Mouse (Mus musculus): Measurements from ENCODE around the gene Cfap161. TPM values are rescaled to one million over a fixed set of nuclear protein-coding genes. Genes with fewer than 3 reads are reported as not detected.

The Cfap161 gene
- total RNA-seq, 2 experiments from 2014 or later = not detected

DNA sequence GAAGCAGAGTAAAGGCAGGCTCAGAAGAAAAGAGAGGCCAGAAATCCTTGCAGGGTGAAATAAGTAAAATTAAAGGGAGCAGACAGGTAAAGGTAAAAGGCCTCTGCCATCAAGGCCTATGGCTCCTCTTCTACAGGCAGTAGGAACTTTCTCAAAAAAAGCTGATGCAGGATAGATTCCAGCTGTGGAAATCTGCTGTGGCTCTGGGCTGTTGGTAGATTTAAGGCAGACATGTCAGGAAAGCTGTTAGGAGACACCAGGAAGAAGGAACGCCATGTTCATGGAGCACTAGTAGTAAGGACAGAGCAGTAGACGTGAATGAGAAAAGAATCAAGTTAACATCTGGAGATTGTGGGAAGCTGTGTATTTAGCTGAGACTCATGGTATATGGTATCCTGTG is 5.4 kb upstream of the Cfap161 start:
- no peak for DNase-seq
- intact Hi-C loops (cut with DNase I) = loop anchor here (10.0 kb wide), 1 partner anchor 235 kb away; no protein-coding TSS in a partner anchor
- TF ChIP-seq CTCF (IDR thresholded peaks at IDR 0.05) = no peak
- no peak overlapping the region for H3K27ac ChIP-seq
- no peak overlapping the region for H3K4me3 ChIP-seq

DNA sequence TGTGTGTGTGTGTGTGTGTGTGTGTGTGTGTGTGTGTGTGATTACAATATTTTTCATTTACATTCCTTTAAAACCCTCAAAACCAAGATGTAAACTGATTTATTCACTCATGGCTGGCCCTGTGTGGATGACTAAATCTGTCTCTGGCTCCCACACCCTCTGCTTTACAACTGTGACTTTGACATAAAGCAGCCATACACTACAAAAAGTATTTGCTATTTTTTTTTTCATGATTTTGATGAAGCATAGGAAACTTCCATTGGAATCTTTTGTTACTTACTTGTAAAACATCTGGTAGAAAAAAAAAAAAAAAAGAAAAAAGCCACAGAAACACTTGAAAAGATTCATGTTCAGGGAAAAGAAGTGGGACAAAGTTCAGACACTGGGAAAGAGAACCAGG is 3.3 kb upstream of the Cfap161 start:
- Histone ChIP-seq H3K27ac (no peak overlapping the region), H3K4me3 (no peak overlapping the region)
- intact Hi-C loops (cut with DNase I) = no loop called here
- DNase-seq = no peak
- no peak for TF ChIP-seq CTCF (IDR thresholded peaks at IDR 0.05)

DNA sequence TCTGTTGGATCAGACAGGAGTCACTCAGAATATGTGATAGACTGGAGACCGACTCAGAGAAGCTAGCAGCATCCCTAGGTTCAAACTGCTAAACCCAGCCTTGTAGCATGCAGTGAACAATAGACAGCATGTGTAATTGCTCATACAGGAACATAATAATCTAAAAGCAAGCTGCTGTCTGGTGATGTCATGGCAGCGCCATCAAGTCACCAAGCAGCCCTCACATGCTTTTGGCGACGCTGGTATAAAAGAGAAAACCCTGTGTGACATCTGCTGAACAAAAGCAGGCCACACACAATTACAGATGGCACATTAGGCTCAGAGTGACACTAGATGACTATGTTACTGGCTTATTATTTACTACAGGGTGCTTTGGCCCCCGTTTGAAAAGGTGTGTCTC is 1.5 kb upstream of the Cfap161 start:
- no peak for TF ChIP-seq CTCF (IDR thresholded peaks at IDR 0.05)
- intact Hi-C loops (cut with DNase I) = no loop called here

DNA sequence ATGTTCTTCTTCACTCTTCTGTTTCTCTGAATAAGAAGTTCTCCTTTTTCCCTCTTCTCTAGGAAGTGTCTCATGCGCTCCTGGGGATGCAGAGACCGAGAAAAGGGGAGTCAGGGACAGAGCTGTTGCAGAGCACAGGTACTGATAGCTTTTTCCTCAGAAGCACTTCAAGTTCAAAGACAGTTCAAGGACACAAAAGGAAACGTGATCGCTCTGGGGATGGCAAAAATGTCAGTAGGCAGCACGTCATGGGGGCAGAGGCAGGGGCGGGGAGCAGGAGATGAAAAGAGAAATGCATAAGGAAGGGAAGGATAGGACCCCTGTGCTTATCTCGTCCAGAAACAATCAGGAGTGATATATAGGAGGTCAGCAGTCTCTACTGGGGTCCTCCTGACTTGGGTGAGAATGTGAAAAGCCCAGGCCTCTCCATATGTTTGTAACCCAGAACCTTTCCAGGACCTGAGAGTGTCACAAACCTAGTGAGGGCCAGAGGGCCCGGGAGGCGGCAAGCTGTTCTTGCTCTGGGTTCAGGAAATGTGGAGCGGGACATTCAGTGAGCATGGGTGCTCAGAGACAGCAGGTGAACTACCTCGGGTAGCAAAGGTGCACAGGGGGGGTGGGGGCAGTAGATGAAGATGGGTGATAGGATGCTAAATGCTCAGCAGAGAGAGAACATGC is 535 bp downstream of the Cfap161 start:
- intact Hi-C loops (cut with DNase I) = no loop called here
- Histone ChIP-seq H3K27ac (no peak overlapping the region), H3K4me3 (no peak overlapping the region)
- TF ChIP-seq CTCF (IDR thresholded peaks at IDR 0.05) = no peak
- no peak for DNase-seq

More for the DNA sequence above, 1.5 kb upstream of the Cfap161 start:
- H3K27ac ChIP-seq = no peak overlapping the region
- no peak for DNase-seq
- H3K4me3 ChIP-seq = no peak overlapping the region

DNA sequence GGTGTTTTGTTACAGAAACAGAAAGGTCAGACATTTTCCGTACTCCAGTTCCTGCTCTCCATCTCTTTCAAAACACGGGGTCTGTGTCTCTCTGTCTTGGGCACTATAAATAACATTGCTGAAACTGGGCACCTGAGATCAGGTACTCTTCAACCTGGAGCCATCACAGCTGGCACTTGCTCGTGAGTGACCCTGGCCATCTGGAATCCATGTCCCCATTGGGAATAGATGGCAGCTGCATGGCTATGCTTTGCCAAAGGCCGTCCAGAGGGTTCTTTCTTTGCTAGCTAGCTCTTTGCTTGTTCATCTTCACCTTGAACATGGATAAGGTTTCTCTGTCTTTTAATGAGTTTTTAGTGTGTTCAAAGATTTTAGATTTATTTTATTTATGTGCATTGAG is 13.8 kb downstream of the Cfap161 start:
- TF ChIP-seq CTCF (IDR thresholded peaks at IDR 0.05) = no peak
- intact Hi-C loops (cut with DNase I) = no loop called here
- DNase-seq = no peak
- no peak overlapping the region for H3K4me3 ChIP-seq
- H3K27ac ChIP-seq = no peak overlapping the region

DNA sequence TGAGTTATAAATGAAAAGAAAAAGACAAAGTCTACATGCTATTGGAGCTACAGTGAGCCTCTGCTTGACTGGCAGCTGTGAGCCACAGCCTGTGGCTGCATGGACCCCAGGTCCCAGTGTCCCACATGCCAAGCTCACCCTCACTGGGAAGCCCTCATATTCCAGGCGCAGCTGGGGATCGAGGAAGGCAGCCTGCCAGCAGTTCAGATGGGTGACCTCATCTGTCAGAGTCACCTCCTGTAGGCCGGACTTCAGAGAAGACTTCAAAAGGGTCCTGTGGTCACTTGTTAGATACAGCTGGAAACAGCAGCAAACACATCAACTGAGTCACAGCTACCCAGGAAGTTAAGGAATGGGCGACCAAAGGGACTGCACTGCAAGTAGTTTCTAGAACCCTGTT is 14.7 kb downstream of the Cfap161 start:
- TF ChIP-seq CTCF (IDR thresholded peaks at IDR 0.05) = no peak
- intact Hi-C loops (cut with DNase I) = no loop called here
- DNase-seq = no peak
- H3K27ac ChIP-seq = no peak overlapping the region
- no peak overlapping the region for H3K4me3 ChIP-seq

DNA sequence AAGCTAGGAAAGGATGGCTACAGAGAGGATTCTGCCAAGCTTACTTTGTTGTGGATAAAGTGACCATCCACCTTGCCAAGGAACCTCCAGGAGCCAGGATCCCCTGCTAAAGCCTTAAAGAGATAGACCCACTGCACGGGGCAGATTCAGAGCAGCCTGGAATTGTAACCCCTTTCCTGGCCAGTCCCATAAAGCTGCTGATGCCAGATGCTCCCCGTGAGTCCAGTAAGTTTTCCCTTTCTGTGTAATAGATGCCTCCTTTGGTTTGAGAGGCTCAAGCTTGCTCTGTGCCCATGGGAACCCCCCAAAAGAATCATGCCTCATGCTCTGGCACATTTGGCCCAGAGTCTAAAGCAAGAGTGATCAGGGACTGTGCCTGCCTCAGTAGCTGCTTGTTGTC is 15.7 kb downstream of the Cfap161 start:
- intact Hi-C loops (cut with DNase I) = loop anchor here (5.0 to 10.0 kb wide), 2 partner anchors 112 to 214 kb away; no protein-coding TSS in a partner anchor
- no peak for DNase-seq
- H3K4me3 ChIP-seq = no peak overlapping the region
- no peak overlapping the region for H3K27ac ChIP-seq
- TF ChIP-seq CTCF (IDR thresholded peaks at IDR 0.05) = no peak

DNA sequence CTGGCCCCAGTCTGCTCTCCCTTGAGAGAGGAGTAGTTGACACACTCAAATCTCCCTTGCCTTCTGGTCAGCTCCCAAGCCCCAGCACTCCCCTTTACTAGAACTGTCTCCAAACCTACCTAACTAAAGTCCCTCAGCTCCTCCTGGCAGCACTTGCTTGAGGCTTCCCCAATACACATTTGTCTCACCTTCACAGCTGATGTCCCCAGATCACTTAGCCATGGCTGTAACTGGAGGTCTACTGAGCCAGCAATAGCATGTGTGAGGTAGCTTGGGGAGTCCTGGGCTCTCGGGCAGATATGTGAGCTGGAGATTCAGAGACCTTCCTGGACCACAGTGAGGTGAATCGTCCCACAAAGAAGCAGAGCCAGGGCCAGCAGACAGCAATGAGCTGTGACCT is 16.2 kb downstream of the Cfap161 start:
- intact Hi-C loops (cut with DNase I) = loop anchor here (5.0 to 10.0 kb wide), 2 partner anchors 111 to 214 kb away; no protein-coding TSS in a partner anchor
- no peak for TF ChIP-seq CTCF (IDR thresholded peaks at IDR 0.05)
- DNase-seq = no peak

DNA sequence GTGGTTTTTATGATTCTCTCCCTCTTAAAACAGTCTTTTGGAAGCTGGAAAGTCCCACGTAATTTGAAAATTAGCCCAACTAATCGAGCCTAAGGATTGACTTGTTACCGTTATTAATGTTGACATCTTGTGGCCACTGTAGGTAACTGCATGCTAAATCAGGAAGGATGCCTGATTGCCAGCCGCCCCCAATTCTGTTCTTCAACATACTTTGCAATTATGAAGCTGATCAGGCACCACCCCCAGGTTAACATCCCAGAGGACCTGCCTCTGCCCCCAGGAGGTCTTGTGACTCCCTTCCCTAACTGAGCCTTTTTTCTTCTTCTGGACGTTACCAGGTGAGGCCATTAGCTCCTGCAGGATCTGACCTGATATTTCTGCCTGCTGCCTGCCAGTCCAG is 20.0 kb downstream of the Cfap161 start:
- H3K4me3 ChIP-seq = no peak overlapping the region
- intact Hi-C loops (cut with DNase I) = loop anchor here (1.0 to 10.0 kb wide), 4 partner anchors 79 to 210 kb away; no protein-coding TSS in a partner anchor
- peak; percentile 76 for TF ChIP-seq CTCF (IDR thresholded peaks at IDR 0.05)
- H3K27ac ChIP-seq = no peak overlapping the region
- DNase-seq = no peak

More for the DNA sequence above, 16.2 kb downstream of the Cfap161 start:
- H3K4me3 ChIP-seq = no peak overlapping the region
- no peak overlapping the region for H3K27ac ChIP-seq

DNA sequence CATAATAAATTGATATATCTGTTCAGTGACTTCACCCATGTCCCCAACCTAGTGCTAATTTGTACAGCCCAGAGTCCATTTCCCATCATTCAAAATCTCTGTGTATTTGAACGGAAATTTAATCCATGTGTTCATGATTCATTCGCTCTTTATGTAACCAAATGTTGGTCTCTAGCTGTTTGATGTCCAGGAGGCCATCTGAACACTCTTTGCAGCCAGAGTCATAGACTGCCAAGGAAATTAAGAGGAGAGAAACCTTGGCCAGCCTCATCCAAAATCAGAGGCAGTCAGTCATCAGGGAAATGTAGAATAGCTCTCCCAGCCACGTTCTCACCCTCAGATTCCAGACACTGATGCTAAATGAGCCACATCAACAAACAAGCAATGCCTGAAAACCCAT is 31.0 kb downstream of the Cfap161 start:
- Histone ChIP-seq H3K27ac (peak overlapping the region; percentile 49; the same call in 1 of the 2 replicates), H3K4me3 (no peak overlapping the region)
- intact Hi-C loops (cut with DNase I) = no loop called here
- TF ChIP-seq CTCF (IDR thresholded peaks at IDR 0.05) = no peak
- DNase-seq = no peak

DNA sequence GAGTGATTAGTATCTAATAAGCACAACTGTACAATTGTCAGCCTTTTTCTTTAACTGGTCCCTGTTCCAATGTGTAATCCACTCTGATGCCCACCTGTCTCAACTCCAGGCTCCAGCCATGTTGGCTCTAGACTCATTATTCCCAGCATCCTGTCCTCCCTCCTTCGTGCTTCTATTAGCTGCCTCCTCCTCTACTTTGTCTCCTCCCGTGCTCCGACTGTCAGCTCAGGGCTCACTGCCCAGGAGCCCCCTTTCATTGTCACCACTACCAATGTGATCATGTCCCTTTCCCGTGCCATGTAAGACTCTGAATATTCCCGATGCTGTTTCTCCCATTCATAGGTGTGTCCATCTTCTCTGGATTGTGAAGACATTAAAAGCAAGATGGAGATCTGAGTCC is 32.3 kb downstream of the Cfap161 start:
- intact Hi-C loops (cut with DNase I) = no loop called here
- no peak overlapping the region for H3K4me3 ChIP-seq
- no peak for DNase-seq
- H3K27ac ChIP-seq = no peak overlapping the region
- TF ChIP-seq CTCF (IDR thresholded peaks at IDR 0.05) = no peak

DNA sequence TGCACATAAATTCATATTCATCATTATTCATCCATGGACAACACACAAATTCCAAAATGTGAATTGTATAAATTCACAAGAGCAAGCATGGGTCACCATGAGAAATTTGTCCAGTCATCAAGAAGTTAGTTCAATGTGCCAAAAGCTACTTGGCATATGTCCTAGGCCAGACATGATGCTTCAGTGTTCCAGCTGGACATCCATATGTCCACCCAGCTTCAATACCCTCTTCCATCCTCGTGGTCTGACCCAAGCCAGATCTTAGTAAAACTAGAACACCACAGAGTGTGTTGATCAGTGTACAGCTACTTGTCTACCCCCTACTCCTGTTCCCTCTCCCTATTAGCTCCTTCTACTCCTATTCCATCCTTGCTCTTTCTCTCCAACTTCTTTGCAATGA is 43.6 kb downstream of the Cfap161 start:
- intact Hi-C loops (cut with DNase I) = no loop called here
- TF ChIP-seq CTCF (IDR thresholded peaks at IDR 0.05) = no peak
- no peak overlapping the region for H3K27ac ChIP-seq
- H3K4me3 ChIP-seq = no peak overlapping the region
- no peak for DNase-seq

DNA sequence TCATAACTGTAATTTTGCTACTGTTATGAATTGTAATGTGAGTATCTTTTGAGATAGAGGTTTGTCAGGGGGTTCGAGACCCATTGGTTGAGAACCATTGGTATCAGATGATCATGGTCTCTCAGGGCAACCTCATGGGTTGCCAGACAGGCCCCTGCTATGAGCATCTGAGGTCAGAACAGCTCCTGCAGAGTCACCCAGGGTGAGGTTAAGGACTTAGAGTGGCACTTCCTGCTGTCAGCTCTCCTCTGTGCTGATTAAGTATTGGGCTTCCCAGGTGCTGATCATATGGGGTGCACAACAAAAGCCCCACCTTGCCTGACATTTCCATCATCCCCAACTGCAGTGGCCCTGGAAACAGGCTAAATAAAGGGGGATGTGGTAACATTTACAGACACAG is 46.3 kb downstream of the Cfap161 start:
- DNase-seq = no peak
- H3K4me3 ChIP-seq = no peak overlapping the region
- intact Hi-C loops (cut with DNase I) = no loop called here
- TF ChIP-seq CTCF (IDR thresholded peaks at IDR 0.05) = no peak
- no peak overlapping the region for H3K27ac ChIP-seq

DNA sequence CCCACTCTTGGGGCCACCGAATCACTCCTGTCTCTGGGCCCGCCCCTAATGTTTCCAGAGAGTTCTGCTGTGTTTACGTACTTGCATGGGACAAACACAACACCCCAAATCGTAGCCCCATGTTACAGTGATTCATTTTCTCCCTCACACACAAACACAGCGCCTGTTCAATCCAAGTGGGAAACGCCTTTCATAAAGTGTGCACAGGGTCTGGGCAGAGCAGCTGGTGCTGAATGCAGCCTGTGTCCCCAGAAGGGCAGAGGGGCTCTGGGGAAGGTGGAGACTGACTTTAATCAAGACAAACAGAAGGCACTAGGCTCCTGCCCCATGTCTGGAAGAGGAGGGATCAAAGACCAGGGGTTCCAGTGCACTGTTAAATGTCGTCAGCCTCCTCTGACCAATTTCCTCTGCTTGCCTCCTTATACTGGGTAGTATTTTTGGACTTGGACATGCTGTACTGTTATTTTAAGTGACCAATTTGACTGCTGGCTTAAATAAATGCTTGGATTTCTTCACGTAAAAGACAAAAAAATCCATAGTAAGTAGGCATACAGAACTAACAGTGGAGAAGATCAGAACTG is 48.5 kb downstream of the Cfap161 start:
- intact Hi-C loops (cut with DNase I) = no loop called here
- DNase-seq = no peak
- no peak for TF ChIP-seq CTCF (IDR thresholded peaks at IDR 0.05)
- peak overlapping the region; percentile 84 for H3K27ac ChIP-seq
- H3K4me3 ChIP-seq = peak overlapping the region; percentile 62

Measured in gastrocnemius, adult 2 months (tissue).